Mouse (Mus musculus) Patski (cell line): ENCODE data around the gene Hist1h4h. TPM values are rescaled to one million over a fixed set of nuclear protein-coding genes. Genes with fewer than 3 reads are reported as not detected.
"Not testable (repeated sequence)": the region's sequence is repeated elsewhere in the genome, so short reads cannot be mapped to it uniquely, and the experiment has no call there.

Source experiments
- ATAC-seq: fragments of 100-300 bp; one replicate; pipeline ENCODE4 v1.8.0; 2021
- CTCF ChIA-PET: fragments of 350-600 bp; sonication (Branson Sonifier 250); formaldehyde crosslinking; loops from one replicate; lab custom pipeline; 2022; ENCODE audit warnings: inconsistent platforms; lab: Charles Lee
- POLR2A ChIA-PET: fragments of 350-600 bp; sonication (Branson Sonifier 250); formaldehyde crosslinking; loops from one replicate; lab custom pipeline; 2022; ENCODE audit warnings: antibody characterized with exemption, inconsistent platforms; lab: Charles Lee
- DNase-seq: peaks from one replicate; pipeline ENCODE4 v3.0.0-alpha.2; 2011; ENCODE audit warnings: low read depth, low spot score
- H3K27me3 ChIP-seq: fragments of 371-371 bp; one replicate; pipeline ENCODE4 v1.5.1; 2021
- CTCF ChIP-seq: fragments of 100-300 bp; IDR thresholded peaks from one replicate; pipeline ENCODE4 v1.5.1; 2021
- in situ Hi-C: fragments of 300-500 bp; cut with MboI; formaldehyde crosslinking; loops from 3 replicates; pipeline ENCODE4 v1.11.1; 2018; ENCODE audit warnings: low pct_unique_long_range_greater_than_20kb, mixed read lengths
- polyA plus RNA-seq: library from polyadenylated mRNA; unstranded; gene quantifications from one replicate; pipeline ENCODE4 v1.2.3, GENCODE M21; 2021

Hist1h4h gene
- polyA plus RNA-seq, 1 experiment from 2014 or later: 7.0 TPM

DNA sequence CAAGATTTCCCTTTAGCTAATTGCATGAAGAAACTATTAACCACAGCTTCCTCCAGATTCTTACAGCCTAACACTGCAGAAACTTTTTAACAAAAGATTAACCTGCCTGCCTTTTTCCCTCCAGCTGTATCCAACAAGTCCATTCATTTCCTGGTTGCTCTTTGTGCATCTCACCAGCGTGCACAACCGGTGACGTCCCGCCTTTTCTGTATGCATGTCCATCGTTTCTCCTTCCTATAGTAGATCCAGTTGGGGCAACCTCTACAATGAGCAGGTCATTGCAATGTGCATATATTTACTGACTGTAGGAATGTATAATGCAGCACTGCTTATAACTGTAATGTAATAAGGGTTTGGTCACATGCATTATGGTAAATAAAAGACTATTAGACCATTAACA, 6.9 kb upstream of the Hist1h4h start:
- no peak for TF ChIP-seq CTCF
- no peak for DNase-seq
- H3K27me3 ChIP-seq: no peaks in the 10 kb centered on the region
- ATAC-seq: no peak
- POLR2A ChIA-PET: no interaction called here
- in situ Hi-C loops: loop anchor here (5.0 kb wide), 1 partner anchor 92 kb away; no protein-coding TSS in a partner anchor
- CTCF ChIA-PET: interaction anchor here (0.8 kb wide), 1 partner anchor 91 kb away, joined by 4 read pairs; no protein-coding TSS in a partner anchor

GRCm38 (mm10) chr13:23524654-23525053, 6.2 kb upstream of the Hist1h4h start:
- DNase-seq: no peak
- TF ChIP-seq CTCF: peak; percentile 95
- in situ Hi-C loops: loop anchor here (5.0 kb wide), 1 partner anchor 92 kb away; no protein-coding TSS in a partner anchor
- ChIA-PET POLR2A (interaction anchor here (0.5 kb wide), 1 partner anchor 91 kb away, joined by 3 read pairs; no protein-coding TSS in a partner anchor), CTCF (interaction anchor here (0.7 to 2.8 kb wide), 10 partner anchors 23 to 99 kb away, joined by 3 to 21 read pairs (median 5); no protein-coding TSS in a partner anchor)
- ATAC-seq: peak; percentile 46
- H3K27me3 ChIP-seq: no peaks in the 10 kb centered on the region

GRCm38 (mm10) chr13:23525901-23526300, 4.9 kb upstream of the Hist1h4h start:
- ATAC-seq: no peak
- TF ChIP-seq CTCF: no peak
- no peak for DNase-seq
- POLR2A ChIA-PET: interaction anchor here (1.7 kb wide), 1 partner anchor 93 kb away, joined by 5 read pairs; no protein-coding TSS in a partner anchor
- CTCF ChIA-PET: interaction anchor here (0.7 to 2.8 kb wide), 7 partner anchors 8 to 101 kb away, joined by 3 to 20 read pairs (median 3); no protein-coding TSS in a partner anchor
- H3K27me3 ChIP-seq: no peaks in the 10 kb centered on the region
- in situ Hi-C loops: no loop called here

- no peaks in the 10 kb centered on the region for H3K27me3 ChIP-seq
- DNase-seq: no peak
- in situ Hi-C loops: no loop called here
- TF ChIP-seq CTCF: no peak
- ChIA-PET POLR2A (interaction anchor here (1.7 kb wide), 1 partner anchor 94 kb away, joined by 5 read pairs; no protein-coding TSS in a partner anchor), CTCF (interaction anchor here (0.7 to 2.8 kb wide), 6 partner anchors 9 to 101 kb away, joined by 3 to 20 read pairs (median 3); no protein-coding TSS in a partner anchor)
- ATAC-seq: peak; percentile 27
These were observed 4.5 kb upstream of the Hist1h4h start for GRCm38 (mm10) chr13:23526312-23526711.

DNA sequence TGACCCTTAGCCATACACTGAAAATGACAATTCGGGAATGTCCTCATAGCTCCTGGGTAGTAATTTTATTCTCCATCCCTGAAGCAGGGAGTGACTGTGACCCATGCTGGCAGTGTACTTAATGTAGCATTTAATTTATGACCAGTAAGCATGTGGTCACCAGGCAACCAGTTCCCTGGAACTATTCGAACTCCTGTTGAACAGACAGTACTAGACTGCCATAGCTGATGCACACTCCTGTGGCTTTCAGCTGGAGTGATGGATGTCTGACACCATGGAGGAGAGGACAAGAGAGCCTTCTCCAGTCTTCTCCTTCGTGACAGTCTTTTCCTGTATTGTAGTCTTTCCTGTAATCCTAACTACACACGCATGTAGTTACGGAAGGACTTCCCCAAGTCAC, 1.8 kb upstream of the Hist1h4h start:
- ATAC-seq (no peak), DNase-seq (no peak)
- POLR2A ChIA-PET: interaction anchor here (0.6 to 1.2 kb wide), 2 partner anchors 28 to 1818 kb away, joined by 3 to 4 read pairs; no protein-coding TSS in a partner anchor
- no peaks in the 10 kb centered on the region for H3K27me3 ChIP-seq
- CTCF ChIA-PET: interaction anchor here (1.2 to 2.4 kb wide), 5 partner anchors 76 to 1485 kb away, joined by 3 to 8 read pairs (median 4); no protein-coding TSS in a partner anchor
- TF ChIP-seq CTCF: no peak
- in situ Hi-C loops: no loop called here

DNA sequence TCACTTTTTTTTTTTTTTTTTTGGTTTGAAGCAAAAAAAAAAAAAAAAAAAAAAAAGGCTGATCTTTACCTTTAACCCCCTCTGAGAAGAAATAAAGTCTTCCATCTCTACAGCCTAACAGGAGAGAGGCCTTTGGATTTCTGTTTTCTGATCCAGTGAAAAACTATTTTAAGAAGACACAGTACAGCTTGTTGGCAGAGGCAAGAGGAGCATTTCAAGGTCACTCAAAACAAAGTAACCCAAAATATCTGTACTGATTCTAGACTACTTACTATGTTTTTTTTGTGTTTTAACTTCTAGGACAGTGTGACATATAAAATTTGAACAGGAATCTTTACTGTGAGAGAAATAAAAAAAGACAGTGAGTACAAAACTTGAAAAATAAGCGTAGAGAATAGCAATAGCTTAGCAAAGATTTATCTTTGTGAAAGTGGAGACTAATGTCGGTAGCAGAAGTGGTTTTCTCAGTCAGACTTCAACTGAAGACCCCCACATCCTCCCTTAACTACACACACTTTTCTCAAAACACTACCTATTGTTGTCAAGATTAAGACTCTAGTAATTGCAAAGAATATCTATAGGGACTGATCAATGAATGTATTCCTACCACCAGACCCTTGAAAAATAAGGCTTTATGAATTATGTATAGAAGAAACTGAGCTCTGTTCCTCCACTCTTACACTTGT, 1.2 kb upstream of the Hist1h4h start:
- in situ Hi-C loops: loop anchor here (5.0 to 10.0 kb wide), 3 partner anchors 68 to 1815 kb away; partner anchors contain the start of genes Hist1h2ag, Hist1h2ai, Hist1h2bj and Hist1h2bl
- ChIA-PET POLR2A (interaction anchor here (0.6 to 1.2 kb wide), 2 partner anchors 27 to 1819 kb away, joined by 3 to 4 read pairs; no protein-coding TSS in a partner anchor), CTCF (interaction anchor here (0.7 to 1.4 kb wide), 5 partner anchors 80 to 1485 kb away, joined by 3 to 5 read pairs (median 3); no protein-coding TSS in a partner anchor)
- H3K27me3 ChIP-seq: no peaks in the 10 kb centered on the region
- DNase-seq (no peak), ATAC-seq (no peak)
- no peak for TF ChIP-seq CTCF

DNA sequence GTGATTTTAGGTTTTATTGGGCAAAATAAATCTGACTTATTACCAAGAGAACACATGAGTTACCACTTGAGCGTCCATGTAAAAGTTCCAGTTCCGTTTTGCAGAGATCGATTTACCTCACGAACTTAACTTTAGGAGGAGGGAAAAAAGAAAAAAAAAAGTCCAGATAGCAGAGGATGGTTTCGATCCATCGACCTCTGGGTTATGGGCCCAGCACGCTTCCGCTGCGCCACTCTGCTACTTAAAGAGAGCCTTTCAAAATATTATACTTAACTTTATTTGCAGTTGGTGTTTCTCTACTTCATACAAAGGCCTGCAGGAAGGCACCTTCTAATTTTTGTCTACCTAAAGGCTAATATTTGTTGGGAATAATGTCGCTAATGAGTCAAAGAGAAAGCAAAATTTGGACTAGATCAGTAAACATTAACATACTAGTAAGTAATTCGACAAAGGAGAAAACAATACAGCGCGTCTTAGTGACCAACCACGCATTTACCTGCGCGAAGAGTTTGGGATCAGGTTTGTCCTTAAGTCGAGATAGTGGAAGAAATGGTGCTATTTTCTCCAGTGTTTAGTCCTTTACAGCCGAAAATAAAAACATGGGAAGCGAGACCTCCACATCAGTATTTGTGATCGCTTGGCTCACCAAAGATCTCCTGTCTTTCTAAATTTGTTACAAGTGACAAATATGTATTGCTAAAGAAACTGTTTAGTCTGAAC, 509 bp upstream of the Hist1h4h start:
- ChIA-PET CTCF (interaction anchor here (0.7 to 1.4 kb wide), 4 partner anchors 80 to 1486 kb away, joined by 3 to 5 read pairs (median 4); no protein-coding TSS in a partner anchor), POLR2A (interaction anchor here (1.2 kb wide), 1 partner anchor 26 kb away, joined by 3 read pairs; no protein-coding TSS in a partner anchor)
- DNase-seq (no peak), ATAC-seq (peak; percentile 1)
- TF ChIP-seq CTCF: no peak
- no peaks in the 10 kb centered on the region for H3K27me3 ChIP-seq
- in situ Hi-C loops: loop anchor here (5.0 to 10.0 kb wide), 3 partner anchors 67 to 1816 kb away; partner anchors contain the start of genes Hist1h2ag, Hist1h2ai, Hist1h2bj and Hist1h2bl

DNA sequence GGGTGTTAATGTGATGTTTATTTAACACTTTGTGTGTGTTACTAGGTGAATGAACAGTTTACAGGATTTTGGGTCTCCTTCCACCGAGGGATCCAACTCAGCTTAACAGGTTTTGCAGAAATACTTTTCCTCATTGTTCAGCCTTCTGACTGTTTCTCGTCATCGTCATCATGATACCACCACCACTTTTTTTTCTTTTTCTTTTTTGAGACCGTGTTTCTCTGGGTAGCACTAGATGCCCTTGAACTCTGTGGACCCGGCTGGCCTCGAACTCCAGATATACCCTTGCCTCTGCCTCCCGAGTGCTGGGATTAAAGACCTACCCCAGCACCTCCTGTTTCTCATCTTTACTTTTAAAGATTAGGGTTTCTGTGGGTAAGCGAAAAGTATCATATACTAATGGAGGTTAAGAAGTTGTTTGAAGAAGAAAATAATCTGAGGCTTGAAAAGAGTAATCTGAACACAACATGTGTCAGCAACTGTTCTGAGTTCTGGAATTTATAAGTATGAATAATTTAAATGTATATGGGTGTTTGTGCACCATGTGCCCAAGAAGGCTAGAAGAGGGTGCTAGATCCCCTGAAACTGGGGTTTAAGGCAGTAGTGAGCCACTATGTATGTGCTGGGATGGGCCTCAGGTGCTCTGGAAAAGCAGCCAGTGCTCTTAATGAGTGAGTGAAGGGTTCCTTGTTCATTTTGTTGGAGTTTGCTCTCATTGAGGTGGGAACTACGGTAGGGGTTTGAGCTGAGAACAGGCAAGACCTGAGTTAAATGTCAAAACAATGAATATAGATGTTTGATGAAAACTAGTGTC, 1.6 kb downstream of the Hist1h4h start:
- no peaks in the 10 kb centered on the region for H3K27me3 ChIP-seq
- DNase-seq (no peak), ATAC-seq (no peak)
- POLR2A ChIA-PET: interaction anchor here (0.6 kb wide), 1 partner anchor 1794 kb away, joined by 3 read pairs; no protein-coding TSS in a partner anchor
- in situ Hi-C loops: loop anchor here (5.0 to 10.0 kb wide), 3 partner anchors 65 to 1818 kb away; partner anchors contain the start of genes Hist1h2ag, Hist1h2ai, Hist1h2bj and Hist1h2bl
- TF ChIP-seq CTCF: no peak
- CTCF ChIA-PET: no interaction called here

DNA sequence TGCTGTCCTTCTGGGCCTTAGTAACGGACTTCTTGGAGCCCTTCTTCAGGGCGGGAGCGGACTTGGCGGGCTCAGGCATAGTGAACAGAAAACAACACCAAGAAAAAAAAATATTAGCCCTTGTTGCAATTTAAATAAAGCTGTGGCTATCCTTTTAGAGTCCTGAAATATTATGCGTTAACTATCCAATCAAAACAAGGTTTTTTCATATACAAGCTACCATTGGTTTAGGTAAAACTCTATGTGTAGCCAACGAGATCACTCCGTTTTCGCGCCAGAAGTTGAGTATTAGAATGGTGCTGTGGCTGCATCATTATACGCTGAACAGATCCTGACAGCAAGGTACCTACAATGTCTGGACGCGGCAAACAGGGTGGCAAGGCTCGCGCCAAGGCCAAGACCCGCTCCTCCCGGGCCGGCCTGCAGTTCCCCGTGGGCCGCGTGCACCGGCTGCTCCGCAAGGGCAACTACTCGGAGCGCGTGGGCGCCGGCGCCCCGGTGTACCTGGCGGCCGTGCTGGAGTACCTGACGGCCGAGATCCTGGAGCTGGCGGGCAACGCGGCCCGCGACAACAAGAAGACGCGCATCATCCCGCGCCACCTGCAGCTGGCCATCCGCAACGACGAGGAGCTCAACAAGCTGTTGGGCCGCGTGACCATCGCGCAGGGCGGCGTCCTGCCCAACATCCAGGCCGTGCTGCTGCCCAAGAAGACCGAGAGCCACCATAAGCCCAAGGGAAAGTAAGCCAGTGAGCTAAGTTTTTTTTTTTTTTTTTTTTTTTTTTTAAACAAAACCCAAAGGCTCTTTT, 2.9 kb downstream of the Hist1h4h start, which contains the start of gene Hist1h2af:
Hist1h2af (plus strand) TSS at position 347 of the 808 bp plus-strand sequence.
- in situ Hi-C loops: loop anchor here (5.0 to 10.0 kb wide), 3 partner anchors 64 to 1819 kb away; partner anchors contain the start of genes Hist1h2ag, Hist1h2ai, Hist1h2bj and Hist1h2bl
- DNase-seq, H3K27me3 ChIP-seq: not testable (repeated sequence)
- POLR2A ChIA-PET: interaction anchor here (0.7 kb wide), 1 partner anchor 57 kb away, joined by 3 read pairs; no protein-coding TSS in a partner anchor
- ATAC-seq: peak; percentile 52
- CTCF ChIA-PET: interaction anchor here (1.1 to 1.6 kb wide), 2 partner anchors 9 to 20 kb away, joined by 4 to 6 read pairs; partner anchors contain the start of gene Hist1h2bh
